In the genomic region with DNA sequence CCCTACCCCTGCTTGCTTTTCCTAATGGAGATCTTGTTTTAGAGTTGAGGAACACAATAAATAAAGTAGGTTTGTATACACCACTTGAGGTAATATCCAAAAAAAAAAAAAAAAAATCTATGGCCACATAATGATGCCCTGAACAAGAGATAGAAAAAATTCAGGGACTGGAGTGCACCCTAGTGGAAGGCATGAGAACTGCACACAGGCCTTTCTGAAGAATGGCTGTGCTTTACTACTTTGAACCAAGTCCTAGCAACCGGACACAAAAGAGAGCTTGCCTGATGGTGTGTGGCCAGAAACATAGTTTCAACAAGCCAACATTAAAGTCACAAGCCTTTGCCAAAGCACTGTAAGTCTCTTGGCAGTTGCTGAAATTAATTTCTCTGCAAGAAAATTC, we compare ENCODE assay signal across 8 mouse cellular contexts.
DNase-seq lines count a peak whose midpoint lies in the region; ATAC-seq and TF ChIP-seq lines count a peak whose summit lies in the region.
"Had no signal": no experiment of that assay in that cellular context is flagged by ENCODE, and none has a peak within 500 bp of the region (broad histone marks: within the 10 kb centered on the region; RNA-seq: fewer than 3 reads in every experiment).

No protein-coding gene starts in this region.

- H3K36me3 ChIP-seq in kidney, adult 2 months (ENCODE audit: control insufficient read depth, insufficient read depth, low read length) = no peaks in the 10 kb centered on the region
- H3K36me3 ChIP-seq in kidney, embryonic 14.5 days (ENCODE audit: control insufficient read depth, insufficient read depth, low read length) = no peaks in the 10 kb centered on the region
- H3K36me3 ChIP-seq in ES-E14 (ENCODE audit: control insufficient read depth, insufficient read depth, low read length, poor library complexity, severe bottlenecking) = peaks cover 3% of the 10 kb centered on the region; the same call in 1 of the 2 replicates
- no peaks in the 10 kb centered on the region for H3K36me3 ChIP-seq in forebrain, embryonic 13.5 days (ENCODE audit: poor library complexity, severe bottlenecking)
- H3K36me3 ChIP-seq: limb, embryonic 12.5 days had no signal

- H3K4me1 ChIP-seq in kidney, adult 2 months (ENCODE audit: control insufficient read depth, insufficient read depth, low read length) = no peaks in the 10 kb centered on the region
- H3K4me1 ChIP-seq in kidney, embryonic 14.5 days (ENCODE audit: control insufficient read depth, insufficient read depth, low read length) = no peaks in the 10 kb centered on the region
- H3K4me1 ChIP-seq in ES-E14 (ENCODE audit: control insufficient read depth in 2 of 2, insufficient read depth in 2 of 2, low read length in 2 of 2, poor library complexity in 1 of 2) = peaks cover 0 to 4% of the 10 kb centered on the region in 2 experiments; a peak in 3 of 4 replicates
- no peaks in the 10 kb centered on the region for H3K4me1 ChIP-seq in lung, adult 2 months (ENCODE audit: control insufficient read depth, insufficient read depth, low read length)
- H3K4me1 ChIP-seq in forebrain, embryonic 13.5 days = no peaks in the 10 kb centered on the region
- H3K4me1 ChIP-seq: limb, embryonic 12.5 days had no signal

- H3K27ac ChIP-seq in kidney, adult 2 months (ENCODE audit: insufficient read depth, low read depth, low read length) = no peak overlapping the region
- H3K27ac ChIP-seq in kidney, embryonic 14.5 days (ENCODE audit: low read depth, low read length) = no peak overlapping the region
- H3K27ac ChIP-seq in ES-E14 (ENCODE audit: insufficient read depth, low read depth, low read length, poor library complexity, severe bottlenecking) = no peak overlapping the region; the same call in 1 of the 2 replicates
- no peak overlapping the region for H3K27ac ChIP-seq in forebrain, embryonic 13.5 days
- H3K27ac ChIP-seq: limb, embryonic 12.5 days had no signal

- no peak for ATAC-seq in kidney, embryonic 14.5 days (ENCODE audit: low FRiP score, low TSS enrichment)
- no peak for ATAC-seq in forebrain, embryonic 13.5 days

- in situ Hi-C loops in ES-E14 (cut with MboI; ENCODE audit: low sequenced_read_pairs in 2 of 2, unreplicated experiment in 2 of 2) = no loop called here

- no peak for TF ChIP-seq POLR2A in kidney, adult 2 months (IDR thresholded peaks at IDR 0.05; ENCODE audit: low read depth, low read length)
- no peak for TF ChIP-seq POLR2A in lung, adult 2 months (IDR thresholded peaks at IDR 0.05; ENCODE audit: borderline replicate concordance, extremely low read depth, low read depth, low read length)

- H3K9me3 ChIP-seq in kidney, embryonic 14.5 days (ENCODE audit: control insufficient read depth, low read length) = no peaks in the 10 kb centered on the region
- H3K9me3 ChIP-seq in ES-E14 (ENCODE audit: control insufficient read depth, insufficient read depth, low read depth, low read length) = no peaks in the 10 kb centered on the region
- H3K9me3 ChIP-seq in forebrain, embryonic 13.5 days (replicated peaks) = no peaks in the 10 kb centered on the region
- H3K9me3 ChIP-seq: limb, embryonic 12.5 days had no signal

- peak; percentile 70 for TF ChIP-seq CTCF in kidney, adult 2 months (conservative IDR thresholded peaks at IDR 0.05; ENCODE audit: insufficient read depth, insufficient read length, low read depth, low read length)
- TF ChIP-seq CTCF in lung, adult 2 months (IDR thresholded peaks at IDR 0.05; ENCODE audit: insufficient read depth, low read length) = 0 out of 2 replicates have a peak, but pooled peaks have one; percentile 36

- H3K27me3 ChIP-seq in kidney, adult 2 months (replicated peaks; ENCODE audit: control insufficient read depth, insufficient read depth, low read length) = no peaks in the 10 kb centered on the region
- H3K27me3 ChIP-seq in kidney, embryonic 14.5 days (ENCODE audit: control insufficient read depth, insufficient read depth, low read length) = no peaks in the 10 kb centered on the region
- no peaks in the 10 kb centered on the region for H3K27me3 ChIP-seq in forebrain, embryonic 13.5 days
- H3K27me3 ChIP-seq: limb, embryonic 12.5 days had no signal

- peak; percentile 70 for DNase-seq in kidney, adult 2 months
- peak; percentile 60 for DNase-seq in ES-E14 (ENCODE audit: low read depth, low spot score)
- peak; percentile 5 for DNase-seq in adrenal gland, adult 8-10 months
- peak; percentile 18 to 28 for DNase-seq in gastrocnemius, postnatal 4 days (ENCODE audit: low spot score in 2 of 2)
- DNase-seq in lung, adult 2 months = peak; percentile 68

- 48% methylated on average over 1 of the region's 1 CpGs for WGBS in kidney, adult 2 months
- WGBS in kidney, embryonic 14.5 days = 78% methylated on average over 1 of the region's 1 CpGs
- 53% methylated on average over 1 of the region's 1 CpGs for WGBS in lung, adult 2 months
- 67% methylated on average over 1 of the region's 1 CpGs for WGBS in forebrain, embryonic 13.5 days

- H3K4me3 ChIP-seq in kidney, adult 2 months (ENCODE audit: insufficient read depth, low read depth, low read length) = no peak overlapping the region
- H3K4me3 ChIP-seq in kidney, embryonic 14.5 days (ENCODE audit: low read length) = no peak overlapping the region
- H3K4me3 ChIP-seq in ES-E14 (ENCODE audit: insufficient read depth in 1 of 2, low read depth in 1 of 2, low read length in 2 of 2, poor library complexity in 1 of 2, severe bottlenecking in 1 of 2) = no peak overlapping the region
- H3K4me3 ChIP-seq in lung, adult 2 months (replicated peaks; ENCODE audit: extremely low read depth, low read depth, low read length) = no peak overlapping the region
- H3K4me3 ChIP-seq in forebrain, embryonic 13.5 days = no peak overlapping the region
- H3K4me3 ChIP-seq: limb, embryonic 12.5 days had no signal

- no peak overlapping the region for H3K9ac ChIP-seq in kidney, embryonic 14.5 days (ENCODE audit: low read depth, low read length)
- H3K9ac ChIP-seq in ES-E14 (ENCODE audit: insufficient read depth, low read depth, low read length, poor library complexity, severe bottlenecking) = no peak overlapping the region
- no peak overlapping the region for H3K9ac ChIP-seq in forebrain, embryonic 13.5 days
- H3K9ac ChIP-seq: limb, embryonic 12.5 days had no signal

- no peak overlapping the region for H3K4me2 ChIP-seq in kidney, embryonic 14.5 days (replicated peaks; ENCODE audit: low read depth, low read length)
- no peak overlapping the region for H3K4me2 ChIP-seq in forebrain, embryonic 13.5 days
- H3K4me2 ChIP-seq: limb, embryonic 12.5 days had no signal

TF ChIP-seq in ES-E14, 5 proteins besides CTCF, POLR2A, EP300 and RAD21:
- TF ChIP-seq ZC3H11A (IDR thresholded peaks at IDR 0.05; ENCODE audit: borderline replicate concordance, low read depth, low read length) (0 out of 2 replicates have a peak, but pooled peaks have one; percentile 22), HCFC1 (IDR thresholded peaks at IDR 0.05; ENCODE audit: borderline replicate concordance, insufficient read depth, low read length) (no peak), CHD2 (IDR thresholded peaks at IDR 0.05; ENCODE audit: low read depth, low read length) (no peak), ZNF384 (IDR thresholded peaks at IDR 0.05; ENCODE audit: low read depth, low read length) (peak; percentile 95), MAFK (IDR thresholded peaks at IDR 0.05; ENCODE audit: insufficient read depth, low read depth, low read length) (no peak)

Comparison
In these comparisons a context has a peak if more than half of its experiments do, and no peak if none do; other contexts are left out.
1. DNase-seq: peak in every context shown above with its lines; median percentile 70 in kidney, adult 2 months; 68 in lung, adult 2 months; 60 in ES-E14; 23 in gastrocnemius, postnatal 4 days; 5 in adrenal gland, adult 8-10 months.